Mouse (Mus musculus): ENCODE measurements around the gene Msl3l2. TPM values are rescaled to one million over a fixed set of nuclear protein-coding genes. Genes with fewer than 3 reads are reported as not detected.

Msl3l2 gene
- total RNA-seq, 2 experiments from 2014 or later = 2.8 to 3.8 TPM

Other genes with a start within 250 kb of the Msl3l2 start
- gene Tbc1d32, start 121.8 kb downstream of the Msl3l2 start, total RNA-seq (2021) = 1 to 10 TPM; 2.1 to 2.4 TPM

Data from gastrocnemius, postnatal 10 days (tissue).